Mouse (Mus musculus): Measurements from ENCODE around the gene Dpep3.
"Not testable (repeated sequence)": the region's sequence is repeated elsewhere in the genome, so short reads cannot be mapped to it uniquely, and the experiment has no call there.

Dpep3 gene

DNA sequence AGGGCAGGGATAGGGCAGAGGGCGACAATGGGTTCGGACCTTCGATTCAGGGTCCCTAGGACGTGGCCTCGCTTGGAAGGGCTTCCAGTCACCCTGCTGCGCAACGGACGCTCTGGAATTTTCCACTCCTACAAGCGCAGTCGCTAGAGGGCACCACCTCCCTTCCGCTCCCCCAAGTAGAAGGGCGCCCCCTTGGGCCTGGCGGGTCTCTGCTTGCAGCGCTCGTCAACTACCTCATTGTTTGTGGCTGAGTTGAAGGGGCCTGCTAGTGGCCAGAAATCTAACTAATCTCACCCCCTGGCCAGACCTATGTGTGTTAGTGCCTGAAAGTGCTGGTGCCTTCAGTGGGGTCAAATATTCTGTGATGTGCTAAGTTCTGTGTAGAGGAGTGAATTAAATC, at the start of gene Dpep3:
Gene Dpep3, minus strand, starts transcription at position 105 of the 400 bp plus-strand sequence.
- no peak for DNase-seq (ENCODE audit: low read depth in 2 of 2, low spot score in 2 of 2)

DNA sequence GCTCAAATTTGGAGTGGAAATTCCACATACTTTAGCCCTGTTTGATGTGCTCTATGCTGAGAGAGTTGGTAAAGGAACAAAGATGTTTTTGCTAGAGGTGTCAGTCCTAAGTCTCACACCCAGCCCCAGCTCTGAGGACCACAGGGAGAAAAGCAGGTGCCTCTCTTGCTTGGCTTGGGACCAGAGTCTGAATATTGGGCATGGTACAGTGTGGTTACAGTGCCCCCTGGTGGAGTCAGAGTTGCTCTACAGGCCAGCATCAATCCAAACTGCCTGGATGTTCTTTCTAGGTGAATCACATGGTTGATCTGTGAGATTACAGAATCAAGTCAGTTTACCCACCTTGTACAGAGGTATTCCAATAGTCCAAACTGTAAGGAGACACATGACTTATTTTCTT, 43.3 kb upstream of the Dpep3 start:
- peak; percentile 75 to 83 for DNase-seq (ENCODE audit: low read depth in 2 of 2, low spot score in 2 of 2)

DNA sequence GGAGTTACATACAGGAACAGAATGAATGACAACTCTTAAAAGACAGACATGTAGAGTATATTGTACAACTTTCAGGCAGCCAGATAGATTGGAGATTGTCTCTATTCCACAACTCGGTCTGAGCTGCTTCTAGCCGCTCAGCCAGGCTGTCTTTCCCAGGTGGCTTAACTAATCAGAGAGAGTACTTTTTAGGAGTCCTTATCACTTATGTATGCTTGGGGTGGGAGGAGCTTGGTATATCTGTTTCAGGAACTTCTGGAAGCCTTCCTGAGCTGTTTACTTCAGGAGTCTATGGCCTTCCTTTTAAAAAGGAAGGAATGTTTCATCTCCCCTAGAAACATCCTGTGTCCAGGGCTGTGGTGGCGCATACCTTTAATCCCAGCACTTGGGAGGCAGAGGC, 38.8 kb upstream of the Dpep3 start:
- DNase-seq (ENCODE audit: low read depth in 2 of 2, low spot score in 2 of 2): no peak

DNA sequence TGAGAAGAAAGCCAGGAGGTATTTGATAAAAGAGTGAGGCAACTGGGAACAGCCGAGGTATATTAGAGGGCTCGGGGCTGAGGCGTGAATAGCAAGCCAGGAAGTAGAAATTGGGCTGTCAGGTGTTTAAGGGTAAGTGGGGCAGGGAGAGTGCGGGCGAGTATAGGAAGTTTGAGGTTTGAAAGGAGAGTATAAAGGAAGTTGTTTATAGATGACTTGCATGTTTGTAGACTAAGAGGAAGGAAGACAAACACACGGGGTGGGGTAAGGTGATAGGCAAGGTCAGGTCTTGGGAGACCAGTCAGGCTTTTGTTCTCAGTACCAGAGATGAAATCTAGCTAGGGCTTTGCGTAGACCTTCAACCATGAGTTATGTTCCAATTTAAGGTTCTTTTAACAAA, 37.9 kb upstream of the Dpep3 start:
- DNase-seq (ENCODE audit: low read depth in 2 of 2, low spot score in 2 of 2): peak in 1 of 2 experiments; percentile 27

DNA sequence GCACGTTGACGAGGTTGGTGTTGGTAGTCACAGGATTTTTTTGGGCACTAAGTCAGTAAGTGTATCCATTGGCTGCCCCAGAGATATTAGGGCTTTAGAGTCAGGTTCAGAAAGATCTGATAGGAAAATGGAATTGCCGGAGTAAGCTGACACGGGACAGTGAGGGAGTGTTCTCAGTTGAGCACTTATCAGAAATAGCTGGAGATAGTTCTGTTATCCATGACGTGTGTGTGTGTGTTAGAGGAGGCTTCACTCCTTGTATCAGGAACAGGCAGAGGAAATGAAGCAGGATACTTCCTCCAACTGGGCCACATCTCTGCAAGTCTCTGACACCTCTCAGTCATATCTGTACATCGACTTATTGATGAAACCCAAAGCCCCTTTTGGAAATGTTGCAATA, 37.1 kb upstream of the Dpep3 start:
- DNase-seq (ENCODE audit: low read depth in 2 of 2, low spot score in 2 of 2): no peak

DNA sequence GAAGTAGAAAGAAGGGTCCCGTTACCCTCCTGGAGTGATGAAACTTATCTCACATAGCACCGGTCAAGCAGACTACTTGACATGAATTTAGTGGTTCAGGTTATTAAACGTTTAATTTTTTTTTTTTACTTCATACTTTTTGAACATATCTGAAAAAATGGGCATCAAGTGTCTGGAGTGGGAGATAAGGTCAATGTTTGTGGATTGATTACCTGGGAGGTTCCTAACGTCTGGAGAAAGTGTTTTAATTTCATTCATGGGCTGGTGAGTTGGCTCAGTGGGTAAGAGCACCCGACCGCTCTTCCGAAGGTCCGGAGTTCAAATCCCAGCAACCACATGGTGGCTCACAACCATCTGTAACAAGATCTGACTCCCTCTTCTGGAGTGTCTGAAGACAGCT, 33.0 kb upstream of the Dpep3 start:
- DNase-seq (ENCODE audit: low read depth in 2 of 2, low spot score in 2 of 2): not testable (repeated sequence)

DNA sequence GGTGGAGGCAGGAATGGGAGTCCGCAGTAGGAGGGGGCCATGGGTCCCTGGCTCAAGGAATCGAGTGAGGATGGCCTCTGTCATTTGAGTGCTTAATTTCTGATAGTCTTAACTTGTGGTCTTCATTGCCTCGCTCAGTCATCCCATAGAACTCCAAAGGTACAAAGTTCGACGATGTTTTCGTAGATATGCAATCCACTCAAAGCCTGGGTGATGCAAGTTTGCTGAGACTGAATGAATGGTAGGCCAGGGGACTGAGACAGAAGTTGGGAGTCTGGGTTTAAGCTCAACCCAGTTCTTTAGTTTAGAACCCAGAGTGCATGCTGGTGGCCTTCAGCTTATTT, 32.4 kb upstream of the Dpep3 start, which contains the start of gene Ddx28:
Gene Ddx28, minus strand, starts transcription at position 240 of the 344 bp plus-strand sequence.
- DNase-seq (ENCODE audit: low read depth in 2 of 2, low spot score in 2 of 2): no peak

DNA sequence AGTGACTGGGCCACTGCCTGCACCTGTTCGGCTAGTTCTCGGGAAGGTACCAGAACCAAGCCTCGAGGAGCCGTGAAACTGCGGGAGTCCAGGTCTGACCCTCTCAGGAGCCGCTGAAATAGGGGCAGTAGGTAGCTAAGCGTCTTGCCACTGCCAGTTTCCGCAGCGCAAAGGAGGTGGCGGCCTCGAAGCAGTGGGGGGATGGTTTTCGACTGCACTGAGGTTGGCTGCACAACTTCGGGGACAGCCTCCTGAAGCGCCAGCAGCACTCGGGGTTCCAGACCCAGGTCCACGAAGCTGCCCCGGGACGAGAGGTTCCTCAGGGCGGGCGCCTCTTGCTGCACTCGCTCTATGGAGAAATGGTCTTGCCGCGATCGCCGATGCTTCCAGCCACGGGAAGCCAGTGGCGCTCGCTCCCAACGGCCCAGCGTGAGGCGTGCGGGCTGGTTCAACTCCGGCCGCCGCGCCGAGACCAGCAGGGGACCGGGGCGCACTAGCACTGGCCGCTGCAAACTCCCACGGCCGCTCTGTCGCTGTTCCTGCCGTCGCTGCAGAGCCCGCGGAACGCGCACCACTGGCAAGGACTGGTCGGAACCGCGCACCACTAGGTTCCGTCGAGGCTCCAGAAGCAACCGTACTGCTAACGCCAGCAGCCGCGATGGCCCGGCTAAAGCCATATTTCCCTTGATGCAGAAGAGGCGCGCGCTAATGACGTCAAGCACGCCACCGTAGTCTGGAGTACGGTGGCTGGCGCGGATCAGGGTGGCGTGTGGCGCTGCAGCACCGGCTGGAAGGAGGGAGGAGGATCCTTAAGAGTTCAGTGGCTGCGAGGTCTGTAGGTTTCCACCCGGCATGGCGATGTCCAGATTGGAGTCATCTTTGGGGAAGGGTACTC, 31.8 kb upstream of the Dpep3 start:
- peak; percentile 70 to 80 for DNase-seq (ENCODE audit: low read depth in 2 of 2, low spot score in 2 of 2)

DNA sequence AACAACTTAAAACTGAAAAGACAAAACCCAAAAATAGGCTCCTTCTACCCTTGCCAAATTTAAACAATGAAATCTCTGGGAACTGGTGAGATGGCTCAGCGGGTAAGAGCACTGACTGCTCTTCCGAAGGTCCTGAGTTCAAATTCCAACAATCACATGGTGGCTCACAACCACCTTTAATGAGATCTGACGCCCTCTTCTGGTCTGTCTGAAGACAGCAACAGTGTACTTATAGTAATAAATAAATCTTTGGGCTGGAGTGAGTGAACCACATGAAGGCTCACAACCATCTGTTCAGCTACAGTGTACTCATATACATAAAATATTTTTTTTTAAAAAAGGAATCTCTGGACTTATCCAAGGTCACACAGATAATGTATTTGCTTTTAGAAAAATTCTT, 28.7 kb upstream of the Dpep3 start:
- DNase-seq (ENCODE audit: low read depth in 2 of 2, low spot score in 2 of 2): not testable (repeated sequence)

DNA sequence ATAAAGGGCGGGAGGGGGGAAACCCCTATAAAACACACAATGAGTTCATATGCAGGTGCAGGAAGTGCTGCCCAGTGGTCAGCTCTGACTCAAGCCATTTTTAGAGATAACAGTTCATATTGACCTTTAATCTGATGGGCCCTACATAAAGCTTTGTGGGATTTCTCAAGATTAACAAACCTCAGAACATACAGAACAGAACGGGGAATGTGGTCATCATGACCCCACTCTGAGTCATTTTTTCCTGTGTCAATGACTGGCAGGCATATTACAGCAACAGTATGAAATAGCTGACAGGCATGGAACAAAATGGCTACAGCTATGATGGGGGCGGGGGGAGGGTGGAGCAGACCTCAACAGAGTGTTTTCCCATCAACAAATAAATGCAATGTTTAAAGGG, 27.9 kb upstream of the Dpep3 start:
- DNase-seq (ENCODE audit: low read depth in 2 of 2, low spot score in 2 of 2): no peak

DNA sequence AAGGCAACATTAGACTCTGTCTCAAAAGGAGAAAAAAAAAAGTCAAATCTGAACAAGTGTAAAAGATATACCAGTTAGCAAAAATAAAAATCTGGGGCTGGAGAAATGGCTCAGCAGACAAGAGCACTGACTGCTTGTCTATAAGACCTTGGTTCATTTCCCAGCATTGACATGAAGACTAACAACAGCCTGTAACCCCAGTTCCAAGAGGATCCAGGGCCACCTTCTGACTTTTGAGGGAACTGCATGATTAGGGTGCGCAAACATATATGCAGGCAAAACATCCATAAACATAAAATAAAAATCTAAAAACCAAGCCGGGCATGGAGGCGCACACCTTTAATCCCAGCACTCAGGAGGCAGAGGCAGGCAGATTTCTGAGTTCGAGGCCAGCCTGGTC, 27.2 kb upstream of the Dpep3 start:
- DNase-seq (ENCODE audit: low read depth in 2 of 2, low spot score in 2 of 2): no peak

DNA sequence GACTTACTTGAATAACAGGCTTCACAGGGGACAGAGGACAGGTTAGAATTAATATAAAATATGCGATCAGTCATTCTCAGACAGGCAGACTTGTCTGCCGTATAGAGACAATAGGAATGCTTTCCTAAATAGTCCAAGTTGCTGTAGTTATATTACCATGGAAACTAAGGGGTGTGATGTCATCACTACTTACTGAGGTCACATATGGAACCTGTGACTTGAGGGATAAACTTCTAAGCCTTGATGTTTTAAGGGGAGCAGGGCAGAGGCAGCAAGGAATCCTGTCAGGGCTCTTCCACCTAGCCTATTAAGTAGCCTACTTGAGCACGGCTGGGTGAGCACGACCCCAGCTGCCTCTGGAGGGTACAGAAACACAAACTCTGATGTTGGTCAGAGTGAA, 26.6 kb upstream of the Dpep3 start, which contains the start of gene Dpep2nb:
Gene Dpep2nb, minus strand, starts transcription at position 101 of the 400 bp plus-strand sequence.
- no peak for DNase-seq (ENCODE audit: low read depth in 2 of 2, low spot score in 2 of 2)

DNA sequence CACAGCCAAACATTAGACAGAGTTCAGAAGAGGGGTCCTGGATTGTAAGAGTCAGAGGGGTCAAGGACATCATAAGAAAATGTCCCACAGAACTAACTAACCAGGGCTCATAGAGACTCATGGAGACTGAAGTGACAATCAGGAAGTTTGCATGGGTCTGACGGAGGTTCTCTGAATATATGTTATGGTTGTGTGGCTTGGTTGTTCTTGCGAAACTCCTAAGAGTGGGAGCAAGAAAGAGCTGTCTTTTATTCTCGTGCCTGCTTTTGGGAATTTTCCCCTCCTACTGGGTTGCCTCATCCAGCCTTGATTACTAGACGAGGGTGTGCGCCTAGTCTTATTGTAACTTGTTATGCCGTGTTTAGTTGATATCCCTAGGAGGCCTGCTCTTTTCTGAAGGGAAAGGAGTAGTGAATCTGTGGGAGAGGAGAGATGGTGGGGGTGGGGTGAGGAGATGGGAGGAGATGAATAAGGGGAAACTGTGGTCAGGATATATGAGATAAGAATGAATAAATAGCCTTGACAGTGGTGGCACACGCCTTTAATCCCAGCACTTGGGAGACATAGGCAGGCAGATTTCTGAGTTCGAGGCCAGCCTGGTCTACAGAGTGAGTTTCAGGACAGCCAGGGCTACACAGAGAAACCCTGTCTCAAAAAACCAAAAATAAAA, 25.4 kb upstream of the Dpep3 start:
- no peak for DNase-seq (ENCODE audit: low read depth in 2 of 2, low spot score in 2 of 2)

DNA sequence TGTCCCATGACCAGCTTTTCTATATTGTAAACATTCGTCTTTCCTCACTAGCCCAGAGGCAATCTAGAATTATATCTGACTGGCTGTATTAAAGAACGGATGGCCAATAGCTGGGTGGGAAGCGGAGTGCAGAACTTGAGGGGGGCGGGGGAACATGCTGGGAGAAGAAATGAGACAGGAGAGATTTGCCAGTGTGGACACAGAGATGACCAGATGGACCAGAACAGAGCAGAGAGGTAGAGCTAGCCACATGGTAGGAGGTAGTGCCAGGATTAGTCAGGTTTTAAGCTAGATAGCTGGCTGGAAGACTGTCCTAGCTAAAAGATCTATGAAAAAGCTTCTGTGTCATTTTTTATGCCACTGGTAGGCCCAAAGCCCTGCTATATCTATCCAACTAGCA, 22.7 kb upstream of the Dpep3 start:
- DNase-seq (ENCODE audit: low read depth in 2 of 2, low spot score in 2 of 2): no peak

DNA sequence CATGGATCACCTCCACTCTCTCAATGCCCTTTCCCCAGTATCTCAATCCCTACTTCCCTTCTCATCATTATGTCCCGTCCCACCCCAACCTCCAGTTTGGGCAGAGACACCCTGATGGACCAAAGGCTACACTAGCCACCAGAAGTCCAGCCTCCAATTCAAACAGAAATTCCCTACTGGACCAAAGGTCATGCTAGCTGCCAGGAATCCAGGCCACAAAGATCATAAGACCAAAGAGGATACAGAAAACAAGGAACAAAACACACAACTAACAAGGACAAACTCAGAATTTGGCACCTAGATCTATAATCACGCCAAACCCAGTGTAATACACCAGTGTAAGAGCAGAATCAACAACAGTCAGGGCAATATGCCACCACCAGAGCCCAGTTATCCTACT, 19.7 kb upstream of the Dpep3 start:
- no peak for DNase-seq (ENCODE audit: low read depth in 2 of 2, low spot score in 2 of 2)

DNA sequence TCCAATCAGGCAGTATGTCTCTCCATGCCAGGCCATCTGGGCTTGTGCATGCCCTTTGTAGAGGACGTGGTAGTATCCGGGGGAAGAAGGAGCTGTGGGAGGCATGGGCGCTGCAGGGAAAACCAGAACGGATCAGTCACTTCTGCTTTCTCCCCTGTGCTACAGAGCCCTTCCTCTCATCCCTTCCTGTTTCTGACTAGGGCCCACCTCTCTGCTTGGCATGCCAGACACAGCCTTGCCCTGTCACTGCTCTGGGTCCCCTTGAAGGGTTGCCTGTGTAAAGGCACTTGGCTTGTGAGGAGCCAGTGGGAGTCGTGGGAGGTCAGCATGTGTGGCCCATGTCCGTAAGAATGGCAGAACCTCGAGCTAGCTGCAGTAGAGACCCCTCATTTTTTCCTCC, 17.1 kb upstream of the Dpep3 start:
- DNase-seq (ENCODE audit: low read depth in 2 of 2, low spot score in 2 of 2): no peak

DNA sequence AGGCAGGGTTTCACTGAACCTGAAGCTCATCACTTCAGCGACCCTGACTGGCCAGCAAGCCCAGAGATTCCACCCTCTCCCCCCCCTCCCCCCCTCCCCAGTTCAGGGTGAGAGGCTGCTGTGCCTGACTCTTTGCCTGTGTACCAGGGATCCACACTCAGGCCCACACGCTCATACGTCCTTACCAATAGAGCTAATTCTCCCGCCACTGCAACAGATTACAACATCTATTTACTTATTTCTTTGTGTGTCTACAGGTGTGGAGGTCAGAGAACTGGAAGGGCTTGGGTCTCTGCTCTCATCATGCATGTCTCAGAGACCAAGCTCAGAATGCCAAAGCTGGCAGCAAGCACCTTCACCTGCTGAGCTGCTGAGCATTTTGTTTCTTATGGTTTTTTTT, 14.0 kb upstream of the Dpep3 start:
- DNase-seq (ENCODE audit: low read depth in 2 of 2, low spot score in 2 of 2): no peak

DNA sequence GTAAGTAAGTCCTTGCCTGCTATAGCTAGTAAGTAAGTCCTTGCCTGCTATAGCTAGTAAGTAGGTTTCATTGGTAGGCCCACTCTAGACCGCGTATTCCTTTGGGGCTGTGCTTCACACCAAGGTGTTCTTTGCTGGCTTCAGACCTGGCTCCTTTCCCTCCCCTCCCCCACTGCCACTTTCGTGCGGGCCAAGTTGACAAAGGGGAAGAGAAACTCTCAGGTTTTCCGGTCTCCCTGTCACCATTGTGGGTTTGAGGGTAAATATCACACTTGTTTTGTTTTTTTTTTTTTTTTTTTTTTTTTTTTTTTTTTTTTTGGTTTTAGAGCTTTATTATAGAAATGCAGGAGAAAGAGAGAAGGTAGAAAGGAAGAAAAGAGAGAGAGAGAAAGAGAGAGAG, 13.3 kb upstream of the Dpep3 start:
- DNase-seq (ENCODE audit: low read depth in 2 of 2, low spot score in 2 of 2): peak in 1 of 2 experiments; percentile 32

DNA sequence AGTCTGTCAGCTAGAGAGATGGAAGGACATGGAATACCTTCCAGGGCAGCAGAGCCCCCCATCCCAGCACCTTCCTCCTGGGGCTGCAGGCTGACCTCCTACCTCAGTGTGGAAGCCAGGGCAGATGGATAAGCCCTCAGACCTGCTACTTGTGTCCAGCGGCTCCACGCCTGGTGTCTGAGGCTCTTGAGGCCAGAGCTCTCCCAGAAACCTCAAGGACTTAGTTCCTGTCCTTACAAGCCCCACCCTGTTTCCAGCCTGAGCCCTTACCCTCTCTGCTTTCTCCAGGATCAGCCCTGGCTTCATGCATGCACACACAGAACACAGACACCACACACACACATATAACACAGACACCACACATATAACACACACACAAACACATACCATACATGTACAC, 12.3 kb upstream of the Dpep3 start:
- DNase-seq (ENCODE audit: low read depth in 2 of 2, low spot score in 2 of 2): no peak

DNA sequence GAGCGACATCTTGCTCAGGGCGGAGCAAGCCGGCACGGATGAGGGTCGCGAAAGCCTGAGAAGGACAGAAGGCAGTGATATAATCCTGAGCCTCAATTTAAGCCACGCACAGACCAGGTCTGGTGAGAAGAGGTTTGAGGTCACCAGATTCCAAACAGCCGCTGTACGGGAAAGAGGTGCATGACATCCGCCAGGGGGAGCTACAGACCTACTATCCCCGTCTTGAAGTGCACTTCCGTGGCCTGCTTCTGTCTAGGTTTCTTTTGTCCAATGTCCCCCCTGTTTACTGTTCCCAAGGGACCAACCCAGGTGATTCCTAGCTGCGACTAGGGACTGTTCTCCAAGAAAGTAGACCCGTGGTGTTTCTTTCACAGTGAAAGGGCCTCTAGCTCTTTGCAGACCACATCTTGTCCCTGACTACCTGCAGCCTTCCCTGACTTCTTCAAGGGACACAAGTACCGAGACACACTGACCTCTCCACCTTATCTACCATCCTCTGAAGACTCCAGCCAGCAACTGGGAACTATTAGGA, 11.7 kb upstream of the Dpep3 start, which contains the start of gene Dus2:
Gene Dus2, plus strand, starts transcription at position 482 of the 532 bp plus-strand sequence.
- DNase-seq (ENCODE audit: low read depth in 2 of 2, low spot score in 2 of 2): peak; percentile 79 to 85

DNA sequence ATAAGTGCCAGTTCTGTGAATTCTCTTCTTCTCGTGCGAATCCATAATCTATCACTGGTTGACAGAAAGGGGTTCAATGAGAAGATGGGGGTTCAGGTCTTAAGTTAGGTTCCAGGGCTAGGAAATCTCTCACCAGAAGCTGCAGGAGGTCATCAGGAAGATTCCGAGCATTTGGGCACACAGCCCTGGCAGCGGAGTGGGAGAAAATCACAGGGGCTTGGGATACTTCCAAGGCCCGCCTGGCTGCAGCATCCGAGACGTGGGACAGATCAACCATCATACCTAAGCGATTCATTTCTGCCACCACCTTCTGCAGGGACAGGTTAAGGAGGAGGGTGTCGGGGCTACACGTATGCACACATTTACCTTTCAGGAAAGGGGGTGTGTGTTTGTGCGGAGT, 9.3 kb upstream of the Dpep3 start:
- DNase-seq (ENCODE audit: low read depth in 2 of 2, low spot score in 2 of 2): no peak

DNA sequence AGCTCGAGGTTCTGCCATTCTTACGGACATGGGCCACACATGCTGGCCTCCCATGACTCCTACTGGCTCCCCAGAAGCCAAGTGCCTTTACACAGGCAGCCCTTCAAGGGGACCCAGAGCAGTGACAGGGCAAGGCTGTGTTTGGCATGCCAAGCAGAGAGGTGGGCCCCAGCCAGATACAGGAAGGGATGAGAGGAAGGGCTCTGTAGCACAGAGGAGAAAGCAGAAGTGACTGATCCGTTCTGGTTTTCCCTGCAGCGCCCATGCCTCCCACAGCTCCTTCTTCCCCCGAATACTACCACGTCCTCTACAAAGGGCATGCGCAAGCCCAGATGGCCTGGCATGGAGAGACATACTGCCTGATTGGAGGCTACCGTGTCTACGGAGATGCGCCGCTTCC, 4.2 kb upstream of the Dpep3 start:
- not testable (repeated sequence) for DNase-seq (ENCODE audit: low read depth in 2 of 2, low spot score in 2 of 2)
